Mouse (Mus musculus): ENCODE results near the gene Zrsr2. TPM values are rescaled to one million over a fixed set of nuclear protein-coding genes. Genes with fewer than 3 reads are reported as not detected.

Gene Zrsr2
- polyA plus RNA-seq, 1 experiment from 2014 or later = 52.6 TPM

Other genes with a start within 250 kb of the Zrsr2 start
- gene Rnf138rt1, start 197.3 kb downstream of the Zrsr2 start, polyA plus RNA-seq (2015; fragmentation: Nextera tagmentation; extraction: Ambion mirVana) = not detected in 2 replicates
- 22.3 and 23.2 TPM in 2 replicates for gene Ap1s2, start 49.6 kb downstream of the Zrsr2 start, polyA plus RNA-seq (2015; fragmentation: Nextera tagmentation; extraction: Ambion mirVana)
- gene Car5b, start 69.3 kb upstream of the Zrsr2 start, polyA plus RNA-seq (2015; fragmentation: Nextera tagmentation; extraction: Ambion mirVana) = 0.62 and 0.64 TPM in 2 replicates
- 30.2 and 30.3 TPM in 2 replicates for gene Siah1b, start 117.8 kb upstream of the Zrsr2 start, polyA plus RNA-seq (2015; fragmentation: Nextera tagmentation; extraction: Ambion mirVana)
- gene Cltrn, start 130.2 kb upstream of the Zrsr2 start, polyA plus RNA-seq (2015; fragmentation: Nextera tagmentation; extraction: Ambion mirVana) = 0.62 and 0.65 TPM in 2 replicates
- gene Ace2, start 180.7 kb upstream of the Zrsr2 start, polyA plus RNA-seq (2015; fragmentation: Nextera tagmentation; extraction: Ambion mirVana) = 1.4 and 1.9 TPM in 2 replicates